Mouse (Mus musculus): ENCODE measurements around the gene Apba3. TPM values are rescaled to one million over a fixed set of nuclear protein-coding genes. Genes with fewer than 3 reads are reported as not detected.

Apba3 gene
- polyA plus RNA-seq, 1 experiment from 2014 or later: 26.7 TPM

DNA sequence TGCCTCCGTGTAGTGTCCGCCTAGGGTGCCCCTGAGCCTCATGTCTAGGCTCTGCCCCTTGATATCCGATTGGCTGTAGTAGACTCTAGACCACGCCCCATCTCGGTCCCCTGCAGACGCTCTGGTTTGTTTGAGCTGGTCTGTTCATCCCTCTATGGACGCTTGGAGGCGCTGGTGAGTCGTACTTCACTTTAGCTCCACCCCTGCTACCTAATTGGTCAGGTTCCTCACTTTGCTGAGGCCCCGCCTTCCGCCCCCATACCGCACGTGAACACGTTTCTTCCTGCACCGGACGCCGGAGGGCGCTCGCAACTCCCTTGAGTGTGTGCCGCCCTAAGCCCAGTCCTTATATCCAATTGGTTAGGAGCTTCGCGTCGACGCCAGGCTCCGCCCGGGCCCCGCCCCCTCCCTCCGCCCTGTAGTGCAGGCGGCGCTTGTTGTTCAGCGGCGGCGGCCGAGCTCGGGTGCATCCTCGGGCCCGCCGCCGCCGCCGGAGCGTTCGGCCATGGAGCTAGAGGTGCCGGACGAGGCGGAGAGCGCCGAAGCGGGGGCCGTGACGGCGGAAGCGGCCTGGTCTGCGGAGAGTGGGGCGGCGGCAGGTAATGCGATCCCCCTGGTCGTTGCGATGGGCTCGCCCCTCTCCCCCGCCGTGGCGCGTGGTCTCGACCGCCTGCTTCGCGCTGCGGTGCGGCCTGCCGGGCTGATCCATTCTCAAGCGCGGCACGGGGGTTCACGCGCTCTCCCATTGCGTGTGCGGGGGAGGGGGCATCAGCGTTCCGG lies 26.0 kb downstream of the Apba3 start, which contains the start of gene Pip5k1c:
TSS of gene Pip5k1c (plus strand) at position 410 of the 780 bp plus-strand sequence.
- Histone ChIP-seq H3K4me2 (peak within 1 kb of the TSS; percentile 95), H3K27me3 (peaks cover 13% of the 10 kb centered on the region), H3K9me3 (replicated peaks) (no peaks in the 10 kb centered on the region), H3K27ac (peak within 1 kb of the TSS; percentile 85), H3K36me3 (no peaks in the 10 kb centered on the region), H3K4me3 (replicated peaks) (peak within 1 kb of the TSS; percentile 76), H3K4me1 (replicated peaks) (peaks cover 82% of the 10 kb centered on the region), H3K9ac (peak within 1 kb of the TSS; percentile 85)
- DNase-seq (peak; percentile 100), ATAC-seq (ENCODE audit: low read depth) (peak; percentile 93)
- under 1% methylated on average over 64 of the region's 80 CpGs for WGBS (ENCODE audit: insufficient replicate concordance)

GRCm38 (mm10) chr10:81293334-81294030 lies 26.7 kb downstream of the Apba3 start:
- DNase-seq (no peak), ATAC-seq (ENCODE audit: low read depth) (no peak)
- H3K4me2 ChIP-seq: peak overlapping the region; percentile 95
- H3K9ac ChIP-seq: peak overlapping the region; percentile 85
- peak overlapping the region; percentile 85 for H3K27ac ChIP-seq
- H3K4me1 ChIP-seq (replicated peaks): peaks cover 83% of the 10 kb centered on the region
- H3K9me3 ChIP-seq (replicated peaks): no peaks in the 10 kb centered on the region
- H3K4me3 ChIP-seq (replicated peaks): peak overlapping the region; percentile 76
- no peaks in the 10 kb centered on the region for H3K36me3 ChIP-seq
- H3K27me3 ChIP-seq: peaks cover 13% of the 10 kb centered on the region
- WGBS (ENCODE audit: insufficient replicate concordance): 2% methylated on average over 25 of the region's 25 CpGs

- H3K4me2 ChIP-seq: peak overlapping the region; percentile 95
- peaks cover 87% of the 10 kb centered on the region for H3K4me1 ChIP-seq (replicated peaks)
- H3K27me3 ChIP-seq: peaks cover 13% of the 10 kb centered on the region
- no peak for ATAC-seq (ENCODE audit: low read depth)
- no peak overlapping the region for H3K27ac ChIP-seq
- peak overlapping the region; percentile 85 for H3K9ac ChIP-seq
- no peaks in the 10 kb centered on the region for H3K9me3 ChIP-seq (replicated peaks)
- WGBS (ENCODE audit: insufficient replicate concordance): 26% methylated on average over 8 of the region's 8 CpGs
- DNase-seq: no peak
- H3K4me3 ChIP-seq (replicated peaks): peak overlapping the region; percentile 76
- H3K36me3 ChIP-seq: no peaks in the 10 kb centered on the region
Measured at GRCm38 (mm10) chr10:81294442-81294841, 27.7 kb downstream of the Apba3 start.

DNA sequence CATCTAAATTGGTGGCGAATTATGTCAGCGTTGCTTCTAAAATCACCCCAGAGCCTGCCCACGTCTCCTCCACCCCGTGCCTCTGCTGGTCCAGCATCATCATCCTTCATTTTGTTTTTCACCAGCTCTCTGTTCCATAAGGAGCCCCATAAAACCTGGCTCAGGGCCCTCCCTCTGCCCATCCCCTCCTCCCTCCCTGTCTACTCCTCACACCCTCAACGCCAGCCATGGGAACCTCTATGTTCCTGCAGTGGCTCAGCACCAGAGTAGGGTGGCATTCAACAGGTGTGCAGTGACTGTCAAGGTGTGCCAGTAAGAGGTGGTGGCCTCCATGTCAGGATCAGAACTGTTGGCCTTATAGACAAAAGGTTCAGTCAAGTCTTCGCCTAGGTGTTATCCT lies 28.4 kb downstream of the Apba3 start:
- DNase-seq (no peak), ATAC-seq (ENCODE audit: low read depth) (no peak)
- Histone ChIP-seq H3K9me3 (replicated peaks) (no peaks in the 10 kb centered on the region), H3K9ac (peak overlapping the region; percentile 85), H3K27me3 (peaks cover 8% of the 10 kb centered on the region), H3K4me1 (replicated peaks) (peaks cover 94% of the 10 kb centered on the region), H3K4me3 (replicated peaks) (no peak overlapping the region), H3K4me2 (peak overlapping the region; percentile 95), H3K36me3 (no peaks in the 10 kb centered on the region), H3K27ac (no peak overlapping the region)
- 85% methylated on average over 6 of the region's 6 CpGs for WGBS (ENCODE audit: insufficient replicate concordance)

DNA sequence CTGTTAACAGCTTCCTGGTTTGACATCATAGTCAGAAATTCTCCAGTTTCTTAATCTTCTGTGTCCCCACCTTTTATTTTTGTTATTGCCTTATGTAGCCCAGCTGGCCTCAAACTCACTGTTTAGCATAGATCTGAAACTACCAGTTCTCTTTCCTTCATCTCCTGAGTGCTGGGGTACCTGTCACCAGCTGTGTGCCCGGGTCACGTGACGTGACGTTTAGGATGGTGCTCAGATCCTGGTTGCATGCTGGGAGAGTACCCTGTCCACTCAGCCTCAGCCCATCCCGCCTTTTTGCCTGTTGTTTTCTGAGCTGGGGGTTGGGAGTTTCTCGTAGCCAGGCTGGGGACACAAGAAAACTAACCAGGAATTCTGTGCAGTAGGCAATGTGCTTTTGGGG lies 30.5 kb downstream of the Apba3 start:
- Histone ChIP-seq H3K9me3 (replicated peaks) (no peaks in the 10 kb centered on the region), H3K27ac (peak overlapping the region; percentile 87), H3K4me3 (replicated peaks) (no peak overlapping the region), H3K4me1 (replicated peaks) (peaks cover 94% of the 10 kb centered on the region), H3K9ac (peak overlapping the region; percentile 45; the same call in 1 of the 2 replicates), H3K4me2 (0 out of 2 replicates have a peak overlapping the region, but pooled peaks have one; percentile 3), H3K27me3 (no peaks in the 10 kb centered on the region), H3K36me3 (no peaks in the 10 kb centered on the region)
- ATAC-seq (ENCODE audit: low read depth) (no peak), DNase-seq (no peak)
- 67% methylated on average over 6 of the region's 6 CpGs for WGBS (ENCODE audit: insufficient replicate concordance)

DNA sequence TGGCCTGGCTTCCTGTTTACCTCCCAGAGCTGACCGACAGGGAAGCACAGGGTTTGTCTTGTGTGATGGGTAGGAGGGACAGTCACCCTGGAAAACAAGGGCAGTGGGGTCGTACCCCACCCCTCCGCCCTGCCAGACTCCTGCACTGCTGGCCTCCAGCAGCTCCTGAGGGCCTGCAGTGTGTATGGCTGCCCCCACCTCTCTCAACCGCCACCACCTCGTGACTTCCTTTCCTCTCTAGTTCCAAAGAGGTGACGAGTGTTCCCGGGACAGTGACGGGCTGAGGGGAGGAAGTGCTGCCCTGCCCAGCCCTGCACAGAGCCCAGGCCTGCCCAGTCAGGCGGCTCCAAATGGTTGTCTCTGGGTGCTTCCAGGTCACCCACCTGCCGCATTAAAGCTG lies 31.1 kb downstream of the Apba3 start:
- DNase-seq: no peak
- peak overlapping the region; percentile 3; the same call in 1 of the 2 replicates for H3K4me2 ChIP-seq
- ATAC-seq (ENCODE audit: low read depth): peak; percentile 15; the same call in 1 of the 2 replicates
- peak overlapping the region; percentile 87 for H3K27ac ChIP-seq
- 24% methylated on average over 10 of the region's 10 CpGs for WGBS (ENCODE audit: insufficient replicate concordance)
- H3K4me3 ChIP-seq (replicated peaks): no peak overlapping the region
- no peaks in the 10 kb centered on the region for H3K27me3 ChIP-seq
- no peaks in the 10 kb centered on the region for H3K9me3 ChIP-seq (replicated peaks)
- peaks cover 98% of the 10 kb centered on the region for H3K4me1 ChIP-seq (replicated peaks)
- H3K36me3 ChIP-seq: no peaks in the 10 kb centered on the region
- H3K9ac ChIP-seq: peak overlapping the region; percentile 45

- WGBS (ENCODE audit: insufficient replicate concordance): 68% methylated on average over 17 of the region's 17 CpGs
- H3K9me3 ChIP-seq (replicated peaks): no peaks in the 10 kb centered on the region
- ATAC-seq (ENCODE audit: low read depth) (no peak), DNase-seq (no peak)
- H3K27ac ChIP-seq: peak overlapping the region; percentile 87
- no peaks in the 10 kb centered on the region for H3K36me3 ChIP-seq
- no peaks in the 10 kb centered on the region for H3K27me3 ChIP-seq
- H3K4me3 ChIP-seq (replicated peaks): no peak overlapping the region
- H3K4me2 ChIP-seq: peak overlapping the region; percentile 3; the same call in 1 of the 2 replicates
- H3K4me1 ChIP-seq (replicated peaks): peaks cover 100% of the 10 kb centered on the region
- no peak overlapping the region for H3K9ac ChIP-seq
Measured at GRCm38 (mm10) chr10:81298369-81299100, 31.8 kb downstream of the Apba3 start.

DNA sequence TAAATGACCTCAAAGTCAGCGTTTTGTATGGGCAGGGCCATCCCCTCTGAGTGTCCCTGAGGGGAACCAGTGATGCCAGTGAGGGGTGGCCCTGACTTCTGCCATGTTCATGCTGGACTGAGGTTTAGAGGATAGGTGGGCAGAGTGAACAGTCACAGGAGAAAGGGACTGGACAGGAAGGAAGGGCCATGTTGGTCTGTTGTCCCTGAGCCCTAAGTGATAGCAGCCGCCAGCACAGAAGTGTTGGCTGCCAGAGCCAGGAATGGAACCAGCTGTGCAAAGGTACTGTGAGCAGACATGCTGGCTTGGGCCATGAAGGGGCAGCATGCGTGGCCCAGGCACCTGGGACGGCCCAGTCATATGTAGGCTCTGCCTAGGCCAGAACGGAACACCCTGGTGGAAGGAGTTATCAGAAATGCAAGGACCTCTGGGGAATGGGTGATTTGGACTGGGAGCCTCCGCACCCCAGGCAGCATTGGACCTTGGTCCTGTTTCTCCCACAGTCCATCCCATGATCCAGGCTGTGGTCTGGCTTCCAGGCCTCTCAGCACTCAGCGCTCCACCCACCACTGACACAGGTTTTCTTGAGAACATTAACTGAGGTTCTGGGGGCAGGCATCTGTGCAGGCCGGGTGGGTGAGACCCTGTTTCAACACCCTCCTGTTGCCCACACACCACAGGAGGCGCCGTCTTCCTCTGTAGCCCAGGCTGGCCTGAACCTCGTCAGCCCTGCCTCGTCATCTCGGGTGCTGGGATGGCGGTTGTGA lies 33.0 kb downstream of the Apba3 start:
- Histone ChIP-seq H3K4me1 (replicated peaks) (peaks cover 100% of the 10 kb centered on the region), H3K4me2 (peak overlapping the region; percentile 23), H3K9ac (peak overlapping the region; percentile 30)

DNA sequence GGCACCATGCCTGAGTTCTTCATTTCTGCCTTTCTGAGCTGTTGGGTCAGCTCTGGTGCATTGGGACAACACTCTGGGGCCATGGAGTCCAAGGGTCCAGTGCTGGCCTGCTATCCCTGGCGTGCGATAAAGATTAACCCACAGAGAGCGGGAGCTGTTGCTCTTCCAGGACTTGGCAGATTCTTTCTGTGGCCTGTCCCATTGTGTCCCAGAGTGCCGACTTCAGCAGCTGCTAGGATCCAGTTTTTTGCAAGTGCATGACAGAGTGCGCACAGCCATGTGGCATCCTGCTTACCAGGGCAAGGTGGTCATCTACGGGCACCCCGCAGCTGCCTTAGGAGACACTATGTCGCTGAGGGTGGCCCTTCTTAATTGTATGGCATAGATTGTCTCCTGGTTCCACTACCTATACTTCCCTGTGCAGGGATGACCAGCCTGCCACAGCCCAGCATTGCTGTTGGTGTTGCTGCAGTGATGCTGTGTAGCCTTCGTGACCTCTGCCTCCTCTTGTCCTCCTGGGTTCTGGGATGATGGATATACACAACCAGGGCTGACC lies 33.7 kb downstream of the Apba3 start:
- no peak for DNase-seq
- H3K27me3 ChIP-seq: no peaks in the 10 kb centered on the region
- peak overlapping the region; percentile 30; the same call in 1 of the 2 replicates for H3K9ac ChIP-seq
- H3K36me3 ChIP-seq: peaks cover 5% of the 10 kb centered on the region; the same call in 1 of the 2 replicates
- 74% methylated on average over 9 of the region's 9 CpGs for WGBS (ENCODE audit: insufficient replicate concordance)
- H3K4me1 ChIP-seq (replicated peaks): peaks cover 99% of the 10 kb centered on the region
- peak; percentile 30 for ATAC-seq (ENCODE audit: low read depth)
- peak overlapping the region; percentile 87 for H3K27ac ChIP-seq
- H3K9me3 ChIP-seq (replicated peaks): no peaks in the 10 kb centered on the region
- H3K4me2 ChIP-seq: peak overlapping the region; percentile 23
- H3K4me3 ChIP-seq (replicated peaks): no peak overlapping the region

More for the DNA sequence above, 33.0 kb downstream of the Apba3 start:
- Histone ChIP-seq H3K36me3 (no peaks in the 10 kb centered on the region), H3K9me3 (replicated peaks) (no peaks in the 10 kb centered on the region), H3K4me3 (replicated peaks) (no peak overlapping the region), H3K27me3 (no peaks in the 10 kb centered on the region), H3K27ac (peak overlapping the region; percentile 87)
- WGBS (ENCODE audit: insufficient replicate concordance): 65% methylated on average over 14 of the region's 14 CpGs
- no peak for DNase-seq
- 0 out of 2 replicates have a peak, but pooled peaks have one; percentile 3 for ATAC-seq (ENCODE audit: low read depth)

GRCm38 (mm10) chr10:81301321-81301720 lies 34.6 kb downstream of the Apba3 start:
- H3K27ac ChIP-seq: 0 out of 2 replicates have a peak overlapping the region, but pooled peaks have one; percentile 37

More at GRCm38 (mm10) chr10:81301321-81301720, 34.6 kb downstream of the Apba3 start:
- no peaks in the 10 kb centered on the region for H3K27me3 ChIP-seq
- H3K4me2 ChIP-seq: no peak overlapping the region
- DNase-seq (no peak), ATAC-seq (ENCODE audit: low read depth) (no peak)
- no peaks in the 10 kb centered on the region for H3K9me3 ChIP-seq (replicated peaks)
- H3K9ac ChIP-seq: no peak overlapping the region
- H3K4me3 ChIP-seq (replicated peaks): no peak overlapping the region
- peaks cover 90% of the 10 kb centered on the region for H3K4me1 ChIP-seq (replicated peaks)
- 64% methylated on average over 9 of the region's 9 CpGs for WGBS (ENCODE audit: insufficient replicate concordance)
- peaks cover 14% of the 10 kb centered on the region for H3K36me3 ChIP-seq

All from liver, embryonic 13.5 days (tissue).